ENCODE assay signal across 13 mouse cellular contexts in genomic region chr15:100485576-100485975, GRCm38 (mm10). TPM values are rescaled to one million over a fixed set of nuclear protein-coding genes. Genes with fewer than 3 reads are reported as not detected.
DNase-seq lines count a peak whose midpoint lies in the region; ATAC-seq and TF ChIP-seq lines count a peak whose summit lies in the region.
"Had no signal": no experiment of that assay in that cellular context is flagged by ENCODE, and none has a peak within 500 bp of the region (broad histone marks: within the 10 kb centered on the region; RNA-seq: fewer than 3 reads in every experiment).

No protein-coding gene starts in this region.

- no peak overlapping the region for H3K4me2 ChIP-seq in kidney, postnatal 0 days (ENCODE audit: low read length)
- H3K4me2 ChIP-seq in kidney, embryonic 14.5 days (replicated peaks; ENCODE audit: low read depth, low read length), result no peak overlapping the region
- H3K4me2 ChIP-seq in liver, embryonic 16.5 days (ENCODE audit: low read depth, low read length), result no peak overlapping the region
- no peak overlapping the region for H3K4me2 ChIP-seq in forebrain, postnatal 0 days (ENCODE audit: low read depth)
- H3K4me2 ChIP-seq: midbrain, embryonic 11.5 days had no signal

- H3K36me3 ChIP-seq in kidney, postnatal 0 days (ENCODE audit: insufficient read depth, low read length), result peaks cover 57% of the 10 kb centered on the region
- H3K36me3 ChIP-seq in kidney, embryonic 14.5 days (ENCODE audit: control insufficient read depth, insufficient read depth, low read length), result peaks cover 82% of the 10 kb centered on the region
- H3K36me3 ChIP-seq in liver, embryonic 16.5 days (ENCODE audit: control insufficient read depth, insufficient read depth), result no peaks in the 10 kb centered on the region
- peaks cover 85% of the 10 kb centered on the region for H3K36me3 ChIP-seq in forebrain, postnatal 0 days (ENCODE audit: insufficient read depth)

- H3K27ac ChIP-seq in kidney, postnatal 0 days, result no peak overlapping the region
- H3K27ac ChIP-seq in kidney, embryonic 14.5 days (ENCODE audit: low read depth, low read length), result no peak overlapping the region
- H3K27ac ChIP-seq in liver, embryonic 16.5 days (ENCODE audit: low read length), result no peak overlapping the region
- H3K27ac ChIP-seq in forebrain, postnatal 0 days (ENCODE audit: low read depth, low read length), result no peak overlapping the region
- H3K27ac ChIP-seq: stomach, postnatal 0 days had no signal

- 0 out of 2 replicates have a peak overlapping the region, but pooled peaks have one; percentile 27 for H3K9ac ChIP-seq in kidney, postnatal 0 days (ENCODE audit: low read depth, low read length)
- H3K9ac ChIP-seq in kidney, embryonic 14.5 days (ENCODE audit: low read depth, low read length), result no peak overlapping the region
- H3K9ac ChIP-seq in liver, embryonic 16.5 days (ENCODE audit: low read depth, low read length), result no peak overlapping the region
- H3K9ac ChIP-seq in forebrain, postnatal 0 days, result no peak overlapping the region

- H3K4me3 ChIP-seq in kidney, postnatal 0 days (replicated peaks; ENCODE audit: low read depth, low read length), result no peak overlapping the region
- H3K4me3 ChIP-seq in kidney, embryonic 14.5 days (ENCODE audit: low read length), result no peak overlapping the region
- H3K4me3 ChIP-seq in liver, embryonic 16.5 days (ENCODE audit: low read depth, low read length), result no peak overlapping the region
- no peak overlapping the region for H3K4me3 ChIP-seq in forebrain, postnatal 0 days (ENCODE audit: low read depth, low read length)
- H3K4me3 ChIP-seq: embryonic facial prominence, embryonic 10.5 days; myocyte had no signal

- no peak for DNase-seq in kidney, postnatal 0 days (ENCODE audit: low spot score)
- peak; percentile 83 for DNase-seq in fat pad, adult 2 months (ENCODE audit: extremely low read depth, low read depth, low spot score)
- DNase-seq in forebrain, postnatal 0 days, result no peak
- no peak for DNase-seq in cerebellum, adult 11 months
- DNase-seq: cerebellum, adult 8-10 months; kidney, postnatal 36 days had no signal

- TF ChIP-seq CTCF in kidney, postnatal 0 days (IDR thresholded peaks at IDR 0.05; ENCODE audit: low read depth), result no peak
- no peak for TF ChIP-seq CTCF in forebrain, postnatal 0 days (IDR thresholded peaks at IDR 0.05; ENCODE audit: low read depth)

- ATAC-seq in kidney, postnatal 0 days (replicated peaks; ENCODE audit: low FRiP score, low read depth), result no peak
- no peak for ATAC-seq in kidney, embryonic 14.5 days (ENCODE audit: low FRiP score, low TSS enrichment)
- ATAC-seq in liver, embryonic 16.5 days (ENCODE audit: low read depth), result peak; percentile 66
- ATAC-seq in megakaryocyte progenitor cell, adult 5-6 weeks (replicated peaks; ENCODE audit: poor library complexity), result peak; percentile 84
- ATAC-seq in forebrain, postnatal 0 days, result no peak

- no peaks in the 10 kb centered on the region for H3K9me3 ChIP-seq in kidney, postnatal 0 days (replicated peaks; ENCODE audit: low read length)
- no peaks in the 10 kb centered on the region for H3K9me3 ChIP-seq in kidney, embryonic 14.5 days (ENCODE audit: control insufficient read depth, low read length)
- H3K9me3 ChIP-seq in liver, embryonic 16.5 days (replicated peaks; ENCODE audit: control insufficient read depth, low read length), result no peaks in the 10 kb centered on the region
- no peaks in the 10 kb centered on the region for H3K9me3 ChIP-seq in forebrain, postnatal 0 days (ENCODE audit: low read length)
- H3K9me3 ChIP-seq: embryonic facial prominence, embryonic 10.5 days had no signal

- H3K27me3 ChIP-seq in kidney, postnatal 0 days (ENCODE audit: insufficient read depth, low read length), result no peaks in the 10 kb centered on the region
- no peaks in the 10 kb centered on the region for H3K27me3 ChIP-seq in kidney, embryonic 14.5 days (ENCODE audit: control insufficient read depth, insufficient read depth, low read length)
- no peaks in the 10 kb centered on the region for H3K27me3 ChIP-seq in liver, embryonic 16.5 days (ENCODE audit: control insufficient read depth, insufficient read depth, low read depth, low read length)
- H3K27me3 ChIP-seq in forebrain, postnatal 0 days (ENCODE audit: insufficient read depth, low read length), result no peaks in the 10 kb centered on the region

- 83% methylated on average over 3 of the region's 3 CpGs for WGBS in kidney, postnatal 0 days
- 89% methylated on average over 3 of the region's 3 CpGs for WGBS in kidney, embryonic 14.5 days
- 57% methylated on average over 3 of the region's 3 CpGs for WGBS in liver, embryonic 16.5 days (ENCODE audit: insufficient replicate concordance)
- 83% methylated on average over 3 of the region's 3 CpGs for WGBS in forebrain, postnatal 0 days

- 0 out of 2 replicates have a peak, but pooled peaks cover 9% of the 10 kb centered on the region for H3K4me1 ChIP-seq in kidney, postnatal 0 days (replicated peaks; ENCODE audit: insufficient read depth, low read length)
- peaks cover 24% of the 10 kb centered on the region for H3K4me1 ChIP-seq in kidney, embryonic 14.5 days (ENCODE audit: control insufficient read depth, insufficient read depth, low read length)
- H3K4me1 ChIP-seq in liver, embryonic 16.5 days (ENCODE audit: control insufficient read depth, low read depth, low read length), result peaks cover 6% of the 10 kb centered on the region
- peaks cover 5% of the 10 kb centered on the region for H3K4me1 ChIP-seq in forebrain, postnatal 0 days (ENCODE audit: insufficient read depth)

RNA-seq across cellular contexts. Expression of gene Csrnp2, which starts 9.7 kb away (rescaled TPM):
- 10.4 and 10.9 TPM in 2 replicates for polyA plus RNA-seq in kidney, postnatal 0 days (2015; fragmentation: Nextera tagmentation; extraction: Ambion mirVana)
- polyA plus RNA-seq in kidney, embryonic 14.5 days (2014; fragmentation: Nextera tagmentation; extraction: Ambion mirVana), result 14.5 and 18.6 TPM in 2 replicates
- polyA plus RNA-seq in liver, embryonic 16.5 days (2015; fragmentation: Nextera tagmentation; extraction: Ambion mirVana), result 0.84 and 0.98 TPM in 2 replicates
- 1.5 and 1.6 TPM in 2 replicates for total RNA-seq in megakaryocyte progenitor cell, adult 5-6 weeks (2015)
- total RNA-seq in megakaryocyte progenitor cell, adult 5-6 weeks (2017), result 1.7 and 2.7 TPM in 2 replicates
- 56.8 and 67.1 TPM in 2 replicates for total RNA-seq in forebrain, postnatal 0 days (2014; rRNA removed)
- polyA plus RNA-seq in forebrain, postnatal 0 days (2015; fragmentation: Nextera tagmentation; extraction: Ambion mirVana), result 29.4 and 36.3 TPM in 2 replicates

RNA-seq across cellular contexts. Expression of gene Letmd1, which starts 16.8 kb away (rescaled TPM):
- 21.3 and 22.4 TPM in 2 replicates for polyA plus RNA-seq in kidney, postnatal 0 days (2015; fragmentation: Nextera tagmentation; extraction: Ambion mirVana)
- polyA plus RNA-seq in kidney, embryonic 14.5 days (2014; fragmentation: Nextera tagmentation; extraction: Ambion mirVana), result 19.2 and 25.4 TPM in 2 replicates
- 12.8 and 15.3 TPM in 2 replicates for polyA plus RNA-seq in liver, embryonic 16.5 days (2015; fragmentation: Nextera tagmentation; extraction: Ambion mirVana)
- 35.7 and 37.2 TPM in 2 replicates for total RNA-seq in megakaryocyte progenitor cell, adult 5-6 weeks (2015)
- 22.0 and 22.2 TPM in 2 replicates for total RNA-seq in megakaryocyte progenitor cell, adult 5-6 weeks (2017)
- total RNA-seq in forebrain, postnatal 0 days (2014; rRNA removed), result 70.5 and 87.8 TPM in 2 replicates
- polyA plus RNA-seq in forebrain, postnatal 0 days (2015; fragmentation: Nextera tagmentation; extraction: Ambion mirVana), result 45.3 and 52.5 TPM in 2 replicates

Comparison
In these comparisons a context has a peak if more than half of its experiments do, and no peak if none do; other contexts are left out.
1. ATAC-seq: peak in liver, embryonic 16.5 days (single experiment) and megakaryocyte progenitor cell, adult 5-6 weeks (single experiment); none in kidney, postnatal 0 days (single experiment), kidney, embryonic 14.5 days (single experiment) and forebrain, postnatal 0 days (single experiment).